Mouse (Mus musculus): Measurements from ENCODE around the gene Gdpd3.

Gdpd3 gene

GRCm38 (mm10) chr7:126789141-126789540, 23.0 kb downstream of the Gdpd3 start:
- no peak for DNase-seq (ENCODE audit: low read depth)

- peak; percentile 96 for DNase-seq (ENCODE audit: low read depth)
Observed at GRCm38 (mm10) chr7:126791851-126792720, 26.0 kb downstream of the Gdpd3 start, which contains the start of gene Ppp4c. Ppp4c (minus strand) TSS chr7:126792496.

- no peak for DNase-seq (ENCODE audit: low read depth)
Observed at GRCm38 (mm10) chr7:126792721-126793443, 26.7 kb downstream of the Gdpd3 start.

GRCm38 (mm10) chr7:126793456-126794270, 27.5 kb downstream of the Gdpd3 start:
- DNase-seq (ENCODE audit: low read depth), result no peak

GRCm38 (mm10) chr7:126794271-126794605, 28.1 kb downstream of the Gdpd3 start:
- no peak for DNase-seq (ENCODE audit: low read depth)

- DNase-seq (ENCODE audit: low read depth), result no peak
Observed at GRCm38 (mm10) chr7:126795387-126796317, 29.5 kb downstream of the Gdpd3 start.

GRCm38 (mm10) chr7:126796350-126796932, 30.3 kb downstream of the Gdpd3 start:
- no peak for DNase-seq (ENCODE audit: low read depth)

- DNase-seq (ENCODE audit: low read depth), result no peak
Observed at GRCm38 (mm10) chr7:126797411-126798126, 31.4 kb downstream of the Gdpd3 start, which contains the start of gene Fam57b. Fam57b (plus strand) TSS chr7:126797668.

GRCm38 (mm10) chr7:126798127-126799049, 32.3 kb downstream of the Gdpd3 start:
- no peak for DNase-seq (ENCODE audit: low read depth)

- DNase-seq (ENCODE audit: low read depth), result peak; percentile 95
Observed at GRCm38 (mm10) chr7:126799050-126799467, 32.9 kb downstream of the Gdpd3 start.

GRCm38 (mm10) chr7:126799468-126800268, 33.5 kb downstream of the Gdpd3 start:
- peak; percentile 67 for DNase-seq (ENCODE audit: low read depth)

GRCm38 (mm10) chr7:126800269-126801056, 34.3 kb downstream of the Gdpd3 start:
- no peak for DNase-seq (ENCODE audit: low read depth)

- no peak for DNase-seq (ENCODE audit: low read depth)
Observed at GRCm38 (mm10) chr7:126801057-126801422, 34.9 kb downstream of the Gdpd3 start.

- no peak for DNase-seq (ENCODE audit: low read depth)
Observed at GRCm38 (mm10) chr7:126802134-126802889, 36.2 kb downstream of the Gdpd3 start.

- no peak for DNase-seq (ENCODE audit: low read depth)
Observed at GRCm38 (mm10) chr7:126803181-126803580, 37.0 kb downstream of the Gdpd3 start.

GRCm38 (mm10) chr7:126803751-126804150, 37.6 kb downstream of the Gdpd3 start:
- DNase-seq (ENCODE audit: low read depth), result no peak

GRCm38 (mm10) chr7:126806956-126807355, 40.8 kb downstream of the Gdpd3 start:
- DNase-seq (ENCODE audit: low read depth), result no peak
